7 mouse cellular contexts compared by ENCODE assay signal in the genomic region with DNA sequence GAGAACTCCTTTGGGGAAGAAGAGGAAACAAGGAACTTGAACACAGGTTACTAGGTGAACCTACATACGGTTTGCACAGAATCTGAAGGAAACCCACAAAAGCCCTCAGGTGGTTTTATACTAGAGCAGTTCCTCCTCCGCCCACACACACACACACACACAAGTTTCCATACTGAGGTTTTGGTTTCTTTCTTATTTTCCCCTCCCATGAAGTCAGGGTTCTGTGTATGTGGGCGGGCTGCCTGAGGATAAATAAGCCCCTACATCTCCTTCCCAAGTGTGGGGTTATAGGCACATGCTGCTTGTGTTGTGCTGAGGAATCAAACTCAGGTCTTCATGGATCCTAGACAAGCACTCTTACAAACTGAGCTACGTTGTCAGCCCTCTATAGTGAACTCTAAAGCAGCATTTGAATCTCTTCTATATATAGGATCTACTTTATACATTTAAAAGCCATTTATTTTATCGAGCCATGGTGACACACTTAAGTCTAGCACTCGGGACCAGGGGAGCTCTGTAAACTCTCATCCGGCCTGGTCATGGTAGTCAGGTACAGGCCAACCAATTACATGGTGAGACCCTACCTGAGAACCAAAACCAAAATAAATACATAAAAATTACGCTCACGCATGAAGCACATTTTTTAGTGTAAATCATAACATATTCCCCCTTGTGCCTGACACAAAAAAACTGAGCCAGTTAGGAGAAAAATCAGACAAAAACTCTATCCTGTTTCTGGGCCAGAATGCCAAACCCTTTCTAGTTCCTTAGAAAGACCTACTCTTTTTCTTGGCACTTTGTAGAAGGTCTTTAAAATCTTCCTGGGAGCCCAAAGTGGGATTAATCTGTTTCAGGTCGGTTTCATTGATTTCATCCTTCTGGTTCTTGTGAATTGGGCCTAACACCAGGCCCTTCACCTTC. TPM values are rescaled to one million over a fixed set of nuclear protein-coding genes. Genes with fewer than 3 reads are reported as not detected.
DNase-seq lines count a peak whose midpoint lies in the region; ATAC-seq lines count a peak whose summit lies in the region.

No protein-coding gene starts in this region.

- peak overlapping the region; percentile 73 for H3K4me2 ChIP-seq in forebrain, embryonic 15.5 days (replicated peaks)
- peak overlapping the region; percentile 81 for H3K4me2 ChIP-seq in liver, embryonic 12.5 days

- peak; percentile 68 to 69 for DNase-seq in B cell, adult 2 months
- peak; percentile 76 to 83 for DNase-seq in spleen, postnatal 36 days (ENCODE audit: low spot score in 2 of 2)
- no peak for DNase-seq in layer of hippocampus, adult 18-20 months (ENCODE audit: low spot score in 2 of 2)
- no peak for DNase-seq in left cerebral cortex, adult 9 months (ENCODE audit: low spot score in 2 of 2)

- no peaks in the 10 kb centered on the region for H3K9me3 ChIP-seq in forebrain, embryonic 15.5 days
- no peaks in the 10 kb centered on the region for H3K9me3 ChIP-seq in liver, embryonic 12.5 days (replicated peaks)

- ATAC-seq in CD4-positive, CD25-positive, alpha-beta regulatory T cell, adult 4 months = peak; percentile 67
- ATAC-seq in forebrain, embryonic 15.5 days (replicated peaks) = no peak
- no peak for ATAC-seq in liver, embryonic 12.5 days

- H3K27me3 ChIP-seq in forebrain, embryonic 15.5 days = no peaks in the 10 kb centered on the region
- H3K27me3 ChIP-seq in liver, embryonic 12.5 days (replicated peaks) = no peaks in the 10 kb centered on the region

- WGBS in forebrain, embryonic 15.5 days = 63% methylated on average over 10 of the region's 10 CpGs
- WGBS in liver, embryonic 12.5 days (ENCODE audit: insufficient replicate concordance) = 29% methylated on average over 10 of the region's 10 CpGs

- H3K4me3 ChIP-seq in forebrain, embryonic 15.5 days = peak overlapping the region; percentile 74
- H3K4me3 ChIP-seq in liver, embryonic 12.5 days = peak overlapping the region; percentile 73

- peaks cover 32% of the 10 kb centered on the region for H3K4me1 ChIP-seq in forebrain, embryonic 15.5 days
- peaks cover 81% of the 10 kb centered on the region for H3K4me1 ChIP-seq in liver, embryonic 12.5 days

- H3K36me3 ChIP-seq in forebrain, embryonic 15.5 days = peaks cover 37% of the 10 kb centered on the region
- peaks cover 55% of the 10 kb centered on the region for H3K36me3 ChIP-seq in liver, embryonic 12.5 days

- H3K9ac ChIP-seq in forebrain, embryonic 15.5 days (replicated peaks) = peak overlapping the region; percentile 80
- peak overlapping the region; percentile 94 for H3K9ac ChIP-seq in liver, embryonic 12.5 days

- peak overlapping the region; percentile 92 for H3K27ac ChIP-seq in forebrain, embryonic 15.5 days (replicated peaks)
- H3K27ac ChIP-seq in liver, embryonic 12.5 days = peak overlapping the region; percentile 96

RNA-seq across cellular contexts. Expression of gene Slc3a2, which starts 11.0 kb away (rescaled TPM):
- polyA plus RNA-seq in CD4-positive, CD25-positive, alpha-beta regulatory T cell, adult 4 months (2017; shearing (Covaris generic)) = 10 to 100 TPM; 63.7 to 85.1 TPM
- 164 and 171 TPM in 2 replicates for polyA plus RNA-seq in forebrain, embryonic 15.5 days (2015; fragmentation: Nextera tagmentation; extraction: Ambion mirVana)
- polyA plus RNA-seq in liver, embryonic 12.5 days (2016; fragmentation: Nextera tagmentation; extraction: Ambion mirVana) = 133 and 141 TPM in 2 replicates
- total RNA-seq in layer of hippocampus, adult 18-20 months (2021) = 100 to 1,000 TPM; 145 to 153 TPM

RNA-seq across cellular contexts. Expression of gene Wdr74, which starts 23.4 kb away (rescaled TPM):
- polyA plus RNA-seq in CD4-positive, CD25-positive, alpha-beta regulatory T cell, adult 4 months (2017; shearing (Covaris generic)) = 10 to 100 TPM; 72.5 to 92.2 TPM
- 96.5 and 97.4 TPM in 2 replicates for polyA plus RNA-seq in forebrain, embryonic 15.5 days (2015; fragmentation: Nextera tagmentation; extraction: Ambion mirVana)
- 87.1 and 95.9 TPM in 2 replicates for polyA plus RNA-seq in liver, embryonic 12.5 days (2016; fragmentation: Nextera tagmentation; extraction: Ambion mirVana)
- 10 to 100 TPM; 53.0 to 55.2 TPM for total RNA-seq in layer of hippocampus, adult 18-20 months (2021)

RNA-seq across cellular contexts. Expression of gene 1700092M07Rik, which starts 28.3 kb away (rescaled TPM):
- under 1 TPM in 1 of 2 experiments, not detected in 1; 0.75 TPM for polyA plus RNA-seq in CD4-positive, CD25-positive, alpha-beta regulatory T cell, adult 4 months (2017; shearing (Covaris generic))
- 1.5 and 2.5 TPM in 2 replicates for polyA plus RNA-seq in forebrain, embryonic 15.5 days (2015; fragmentation: Nextera tagmentation; extraction: Ambion mirVana)
- 2.1 and 2.3 TPM in 2 replicates for polyA plus RNA-seq in liver, embryonic 12.5 days (2016; fragmentation: Nextera tagmentation; extraction: Ambion mirVana)
- total RNA-seq in layer of hippocampus, adult 18-20 months (2021) = 1 to 10 TPM; 1.9 to 2.1 TPM

RNA-seq across cellular contexts. Expression of gene Stx5a, which starts 29.0 kb away (rescaled TPM):
- 100 to 1,000 TPM; 132 to 165 TPM for polyA plus RNA-seq in CD4-positive, CD25-positive, alpha-beta regulatory T cell, adult 4 months (2017; shearing (Covaris generic))
- 130 and 133 TPM in 2 replicates for polyA plus RNA-seq in forebrain, embryonic 15.5 days (2015; fragmentation: Nextera tagmentation; extraction: Ambion mirVana)
- polyA plus RNA-seq in liver, embryonic 12.5 days (2016; fragmentation: Nextera tagmentation; extraction: Ambion mirVana) = 56.2 and 58.4 TPM in 2 replicates
- 10 to 100 TPM; 59.5 to 63.6 TPM for total RNA-seq in layer of hippocampus, adult 18-20 months (2021)

RNA-seq across cellular contexts. Expression of gene Nxf1, which starts 44.7 kb away (rescaled TPM):
- 100 to 1,000 TPM; 163 to 188 TPM for polyA plus RNA-seq in CD4-positive, CD25-positive, alpha-beta regulatory T cell, adult 4 months (2017; shearing (Covaris generic))
- 187 and 192 TPM in 2 replicates for polyA plus RNA-seq in forebrain, embryonic 15.5 days (2015; fragmentation: Nextera tagmentation; extraction: Ambion mirVana)
- polyA plus RNA-seq in liver, embryonic 12.5 days (2016; fragmentation: Nextera tagmentation; extraction: Ambion mirVana) = 116 and 130 TPM in 2 replicates
- total RNA-seq in layer of hippocampus, adult 18-20 months (2021) = 10 to 100 TPM; 94.5 to 95.3 TPM

Comparison
In these comparisons a context has a peak if more than half of its experiments do, and no peak if none do; other contexts are left out.
1. DNase-seq: peak in B cell, adult 2 months (2 of 2) and spleen, postnatal 36 days (2 of 2); none in layer of hippocampus, adult 18-20 months (0 of 2) and left cerebral cortex, adult 9 months (0 of 2).